Mouse (Mus musculus): ENCODE measurements at regions not wholly inside any gene's neighbourhood (a gene's known extent, or its start where the extent isn't known, plus 50 kb on each side); places are given as distances from the start of the nearest gene placed in this dataset.

GRCm38 (mm10) chr5:119292323-119292722, 378.1 kb upstream of the Tbx3 start:
- Histone ChIP-seq H3K4me1 (replicated peaks; ENCODE audit: low read depth, low read length) (0 out of 2 replicates have a peak, but pooled peaks cover 6% of the 10 kb centered on the region), H3K4me3 (replicated peaks; ENCODE audit: low read length) (no peak overlapping the region), H3K9me3 (ENCODE audit: low read length) (peaks cover 8% of the 10 kb centered on the region; the same call in 1 of the 2 replicates), H3K27me3 (ENCODE audit: insufficient read depth, low read length) (no peaks in the 10 kb centered on the region; the same call in 1 of the 2 replicates), H3K36me3 (ENCODE audit: insufficient read depth, low read length) (no peaks in the 10 kb centered on the region)
- no peak for TF ChIP-seq CTCF (conservative IDR thresholded peaks at IDR 0.05; ENCODE audit: low read length)
- TF ChIP-seq NANOG (IDR thresholded peaks at IDR 0.05; ENCODE audit: borderline replicate concordance, low read length), result no peak
- TF ChIP-seq POU5F1 (IDR thresholded peaks at IDR 0.05; ENCODE audit: borderline replicate concordance, low read length), result no peak

- Histone ChIP-seq H3K4me3 (replicated peaks; ENCODE audit: low read length) (no peak overlapping the region), H3K36me3 (ENCODE audit: insufficient read depth, low read length) (no peaks in the 10 kb centered on the region), H3K4me1 (replicated peaks; ENCODE audit: low read depth, low read length) (0 out of 2 replicates have a peak, but pooled peaks cover 6% of the 10 kb centered on the region), H3K9me3 (ENCODE audit: low read length) (peaks cover 8% of the 10 kb centered on the region; the same call in 1 of the 2 replicates), H3K27me3 (ENCODE audit: insufficient read depth, low read length) (no peaks in the 10 kb centered on the region; the same call in 1 of the 2 replicates)
- TF ChIP-seq NANOG (IDR thresholded peaks at IDR 0.05; ENCODE audit: borderline replicate concordance, low read length) (no peak), CTCF (conservative IDR thresholded peaks at IDR 0.05; ENCODE audit: low read length) (peak; percentile 63)
Observed at GRCm38 (mm10) chr5:119292889-119293288, 377.6 kb upstream of the Tbx3 start.

GRCm38 (mm10) chr5:119299311-119299710, 371.2 kb upstream of the Tbx3 start:
- Histone ChIP-seq H3K4me3 (replicated peaks; ENCODE audit: low read length) (no peak overlapping the region), H3K9me3 (ENCODE audit: low read length) (peaks cover 9% of the 10 kb centered on the region; the same call in 1 of the 2 replicates)

GRCm38 (mm10) chr5:119300106-119300505, 370.4 kb upstream of the Tbx3 start:
- TF ChIP-seq CTCF (conservative IDR thresholded peaks at IDR 0.05; ENCODE audit: low read length), result no peak
- no peak for TF ChIP-seq NANOG (IDR thresholded peaks at IDR 0.05; ENCODE audit: borderline replicate concordance, low read length)
- TF ChIP-seq POU5F1 (IDR thresholded peaks at IDR 0.05; ENCODE audit: borderline replicate concordance, low read length), result no peak
- Histone ChIP-seq H3K36me3 (ENCODE audit: insufficient read depth, low read length) (no peaks in the 10 kb centered on the region), H3K4me1 (replicated peaks; ENCODE audit: low read depth, low read length) (peaks cover 21% of the 10 kb centered on the region), H3K9me3 (ENCODE audit: low read length) (peaks cover 9% of the 10 kb centered on the region; the same call in 1 of the 2 replicates), H3K27me3 (ENCODE audit: insufficient read depth, low read length) (0 out of 2 replicates have a peak, but pooled peaks cover 2% of the 10 kb centered on the region), H3K4me3 (replicated peaks; ENCODE audit: low read length) (no peak overlapping the region)

More at GRCm38 (mm10) chr5:119299311-119299710, 371.2 kb upstream of the Tbx3 start:
- Histone ChIP-seq H3K4me1 (replicated peaks; ENCODE audit: low read depth, low read length) (peaks cover 18% of the 10 kb centered on the region), H3K27me3 (ENCODE audit: insufficient read depth, low read length) (0 out of 2 replicates have a peak, but pooled peaks cover 2% of the 10 kb centered on the region), H3K36me3 (ENCODE audit: insufficient read depth, low read length) (no peaks in the 10 kb centered on the region)
- TF ChIP-seq POU5F1 (IDR thresholded peaks at IDR 0.05; ENCODE audit: borderline replicate concordance, low read length) (no peak), CTCF (conservative IDR thresholded peaks at IDR 0.05; ENCODE audit: low read length) (no peak), NANOG (IDR thresholded peaks at IDR 0.05; ENCODE audit: borderline replicate concordance, low read length) (no peak)

GRCm38 (mm10) chr5:119301539-119301938, 368.9 kb upstream of the Tbx3 start:
- no peak for TF ChIP-seq NANOG (IDR thresholded peaks at IDR 0.05; ENCODE audit: borderline replicate concordance, low read length)
- TF ChIP-seq POU5F1 (IDR thresholded peaks at IDR 0.05; ENCODE audit: borderline replicate concordance, low read length), result no peak
- no peak for TF ChIP-seq CTCF (conservative IDR thresholded peaks at IDR 0.05; ENCODE audit: low read length)
- Histone ChIP-seq H3K36me3 (ENCODE audit: insufficient read depth, low read length) (no peaks in the 10 kb centered on the region), H3K27me3 (ENCODE audit: insufficient read depth, low read length) (0 out of 2 replicates have a peak, but pooled peaks cover 2% of the 10 kb centered on the region), H3K4me3 (replicated peaks; ENCODE audit: low read length) (no peak overlapping the region), H3K9me3 (ENCODE audit: low read length) (peaks cover 9% of the 10 kb centered on the region; the same call in 1 of the 2 replicates), H3K4me1 (replicated peaks; ENCODE audit: low read depth, low read length) (peaks cover 25% of the 10 kb centered on the region)

GRCm38 (mm10) chr5:119304721-119305120, 365.7 kb upstream of the Tbx3 start:
- no peaks in the 10 kb centered on the region for H3K36me3 ChIP-seq (ENCODE audit: insufficient read depth, low read length)
- peaks cover 9% of the 10 kb centered on the region; the same call in 1 of the 2 replicates for H3K9me3 ChIP-seq (ENCODE audit: low read length)
- H3K4me1 ChIP-seq (replicated peaks; ENCODE audit: low read depth, low read length), result peaks cover 38% of the 10 kb centered on the region
- TF ChIP-seq POU5F1 (IDR thresholded peaks at IDR 0.05; ENCODE audit: borderline replicate concordance, low read length) (peak; percentile 71), NANOG (IDR thresholded peaks at IDR 0.05; ENCODE audit: borderline replicate concordance, low read length) (no peak)
- H3K27me3 ChIP-seq (ENCODE audit: insufficient read depth, low read length), result peaks cover 5% of the 10 kb centered on the region; the same call in 1 of the 2 replicates
- no peak overlapping the region for H3K4me3 ChIP-seq (replicated peaks; ENCODE audit: low read length)

- peaks cover 49% of the 10 kb centered on the region for H3K4me1 ChIP-seq (replicated peaks; ENCODE audit: low read depth, low read length)
- TF ChIP-seq POU5F1 (IDR thresholded peaks at IDR 0.05; ENCODE audit: borderline replicate concordance, low read length), result no peak
- no peak for TF ChIP-seq NANOG (IDR thresholded peaks at IDR 0.05; ENCODE audit: borderline replicate concordance, low read length)
- peaks cover 3% of the 10 kb centered on the region; the same call in 1 of the 2 replicates for H3K27me3 ChIP-seq (ENCODE audit: insufficient read depth, low read length)
- H3K4me3 ChIP-seq (replicated peaks; ENCODE audit: low read length), result no peak overlapping the region
- H3K36me3 ChIP-seq (ENCODE audit: insufficient read depth, low read length), result no peaks in the 10 kb centered on the region
- H3K9me3 ChIP-seq (ENCODE audit: low read length), result peaks cover 9% of the 10 kb centered on the region; the same call in 1 of the 2 replicates
Observed at GRCm38 (mm10) chr5:119307768-119308167, 362.7 kb upstream of the Tbx3 start.

GRCm38 (mm10) chr5:119310178-119310930, 360.1 kb upstream of the Tbx3 start:
- TF ChIP-seq NANOG (IDR thresholded peaks at IDR 0.05; ENCODE audit: borderline replicate concordance, low read length) (peak; percentile 69), POU5F1 (IDR thresholded peaks at IDR 0.05; ENCODE audit: borderline replicate concordance, low read length) (no peak), CTCF (conservative IDR thresholded peaks at IDR 0.05; ENCODE audit: low read length) (no peak)
- no peak overlapping the region; the same call in 1 of the 2 replicates for H3K4me3 ChIP-seq (replicated peaks; ENCODE audit: low read length)
- peaks cover 46% of the 10 kb centered on the region for H3K4me1 ChIP-seq (replicated peaks; ENCODE audit: low read depth, low read length)
- H3K9me3 ChIP-seq (ENCODE audit: low read length), result no peaks in the 10 kb centered on the region
- peaks cover 3% of the 10 kb centered on the region; the same call in 1 of the 2 replicates for H3K27me3 ChIP-seq (ENCODE audit: insufficient read depth, low read length)
- no peaks in the 10 kb centered on the region for H3K36me3 ChIP-seq (ENCODE audit: insufficient read depth, low read length)
